Comparison of ENCODE assay signal across 25 mouse cellular contexts in the genomic region with DNA sequence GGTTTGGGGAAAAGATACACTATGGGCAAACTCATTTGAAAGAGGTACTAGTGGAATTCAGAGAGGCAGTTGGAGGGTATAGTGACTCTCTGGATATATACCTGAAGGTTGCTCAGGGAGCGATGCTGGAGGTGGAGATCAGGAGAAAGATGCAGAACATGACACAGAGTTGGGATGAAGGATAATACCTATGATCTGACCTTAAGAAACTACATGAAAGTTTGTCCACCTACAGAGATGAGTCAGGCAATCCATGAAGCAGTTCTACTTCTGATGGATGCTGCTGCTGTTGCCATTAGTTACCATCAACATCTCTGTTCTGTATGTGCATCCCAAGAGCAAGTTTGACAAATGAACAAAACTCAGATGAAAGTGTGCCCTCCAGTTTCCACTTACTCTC.
DNase-seq lines count a peak whose midpoint lies in the region; ATAC-seq lines count a peak whose summit lies in the region.
"Had no signal": no experiment of that assay in that cellular context is flagged by ENCODE, and none has a peak within 500 bp of the region (broad histone marks: within the 10 kb centered on the region; RNA-seq: fewer than 3 reads in every experiment).

No protein-coding gene starts in this region.

- no peak overlapping the region for H3K4me3 ChIP-seq in heart, embryonic 10.5 days
- no peak overlapping the region for H3K4me3 ChIP-seq in midbrain, embryonic 11.5 days (ENCODE audit: low read depth, low read length)
- H3K4me3 ChIP-seq in midbrain, embryonic 15.5 days = no peak overlapping the region
- H3K4me3 ChIP-seq: embryonic facial prominence, embryonic 13.5 days; embryonic facial prominence, embryonic 15.5 days; erythroblast, embryonic 14.5 days; forebrain, embryonic 10.5 days; forebrain, embryonic 12.5 days had no signal

- 92% methylated on average over 1 of the region's 1 CpGs for WGBS in heart, embryonic 10.5 days
- 96% methylated on average over 1 of the region's 1 CpGs for WGBS in midbrain, embryonic 11.5 days
- 95% methylated on average over 1 of the region's 1 CpGs for WGBS in midbrain, embryonic 15.5 days

- H3K36me3 ChIP-seq in heart, embryonic 10.5 days = no peaks in the 10 kb centered on the region
- H3K36me3 ChIP-seq in midbrain, embryonic 11.5 days (ENCODE audit: control insufficient read depth, insufficient read depth, low read length) = no peaks in the 10 kb centered on the region
- H3K36me3 ChIP-seq in midbrain, embryonic 15.5 days (replicated peaks) = 0 out of 2 replicates have a peak, but pooled peaks cover 4% of the 10 kb centered on the region
- H3K36me3 ChIP-seq: embryonic facial prominence, embryonic 15.5 days; forebrain, embryonic 10.5 days; forebrain, embryonic 12.5 days had no signal

- no peak overlapping the region for H3K4me2 ChIP-seq in midbrain, embryonic 11.5 days
- H3K4me2 ChIP-seq in midbrain, embryonic 15.5 days = no peak overlapping the region
- H3K4me2 ChIP-seq: embryonic facial prominence, embryonic 13.5 days; embryonic facial prominence, embryonic 15.5 days; forebrain, embryonic 12.5 days had no signal

- no peak overlapping the region for H3K27ac ChIP-seq in heart, embryonic 10.5 days
- no peak overlapping the region for H3K27ac ChIP-seq in midbrain, embryonic 11.5 days (ENCODE audit: low read depth, low read length)
- H3K27ac ChIP-seq in midbrain, embryonic 15.5 days = no peak overlapping the region
- H3K27ac ChIP-seq: embryonic facial prominence, embryonic 13.5 days; embryonic facial prominence, embryonic 15.5 days; forebrain, embryonic 10.5 days; forebrain, embryonic 12.5 days had no signal

- DNase-seq in heart, adult 11 months = peak; percentile 55
- DNase-seq in heart, embryonic 10.5 days (ENCODE audit: low spot score) = no peak
- peak; percentile 57 for DNase-seq in midbrain, embryonic 11.5 days (ENCODE audit: low spot score, missing footprints)
- DNase-seq in adrenal gland, postnatal 4 days (ENCODE audit: low spot score in 2 of 2) = no peak
- DNase-seq: adrenal gland, adult 2 months; adrenal gland, postnatal 10 days; adrenal gland, postnatal 25 days; B cell, adult 2 months; cerebellum, adult 11 months; cerebellum, adult 18-20 months; cerebellum, adult 8-10 months; cerebellum, adult 9-11 months; cerebellum, postnatal 14 days; cerebellum, postnatal 36 days; embryo, embryonic 11 days had no signal

- no peak overlapping the region for H3K9ac ChIP-seq in midbrain, embryonic 11.5 days (ENCODE audit: low read length)
- no peak overlapping the region for H3K9ac ChIP-seq in midbrain, embryonic 15.5 days
- H3K9ac ChIP-seq: embryonic facial prominence, embryonic 13.5 days; embryonic facial prominence, embryonic 15.5 days; forebrain, embryonic 12.5 days had no signal

- ATAC-seq in midbrain, embryonic 11.5 days (ENCODE audit: low FRiP score) = no peak
- no peak for ATAC-seq in midbrain, embryonic 15.5 days (replicated peaks)
- ATAC-seq: CD4-positive, CD25-positive, alpha-beta regulatory T cell, adult 4 months; forebrain, embryonic 14.5 days; forebrain, embryonic 16.5 days had no signal

- H3K27me3 ChIP-seq in heart, embryonic 10.5 days (ENCODE audit: insufficient read depth, poor library complexity, severe bottlenecking) = no peaks in the 10 kb centered on the region
- no peaks in the 10 kb centered on the region for H3K27me3 ChIP-seq in midbrain, embryonic 11.5 days (ENCODE audit: control insufficient read depth, insufficient read depth, low read length)
- no peaks in the 10 kb centered on the region for H3K27me3 ChIP-seq in midbrain, embryonic 15.5 days (replicated peaks)
- H3K27me3 ChIP-seq: CH12.LX; embryonic facial prominence, embryonic 13.5 days; embryonic facial prominence, embryonic 15.5 days; forebrain, embryonic 12.5 days had no signal

- no peaks in the 10 kb centered on the region for H3K4me1 ChIP-seq in heart, embryonic 10.5 days
- no peaks in the 10 kb centered on the region for H3K4me1 ChIP-seq in midbrain, embryonic 11.5 days (ENCODE audit: control insufficient read depth, insufficient read depth, low read length)
- H3K4me1 ChIP-seq in midbrain, embryonic 15.5 days = no peaks in the 10 kb centered on the region
- H3K4me1 ChIP-seq: embryonic facial prominence, embryonic 13.5 days; embryonic facial prominence, embryonic 15.5 days; forebrain, embryonic 10.5 days; forebrain, embryonic 12.5 days had no signal

- H3K9me3 ChIP-seq in heart, embryonic 10.5 days = no peaks in the 10 kb centered on the region
- no peaks in the 10 kb centered on the region for H3K9me3 ChIP-seq in midbrain, embryonic 11.5 days (ENCODE audit: control insufficient read depth, low read length)
- no peaks in the 10 kb centered on the region for H3K9me3 ChIP-seq in midbrain, embryonic 15.5 days
- H3K9me3 ChIP-seq: embryonic facial prominence, embryonic 13.5 days; embryonic facial prominence, embryonic 15.5 days; forebrain, embryonic 10.5 days; forebrain, embryonic 12.5 days had no signal

Comparison
In these comparisons a context has a peak if more than half of its experiments do, and no peak if none do; other contexts are left out.
1. DNase-seq: peak in heart, adult 11 months (single experiment) and midbrain, embryonic 11.5 days (single experiment); none in heart, embryonic 10.5 days (single experiment) and adrenal gland, postnatal 4 days (0 of 2).